Mouse (Mus musculus): ENCODE data around the gene Lrrc56.

DNA sequence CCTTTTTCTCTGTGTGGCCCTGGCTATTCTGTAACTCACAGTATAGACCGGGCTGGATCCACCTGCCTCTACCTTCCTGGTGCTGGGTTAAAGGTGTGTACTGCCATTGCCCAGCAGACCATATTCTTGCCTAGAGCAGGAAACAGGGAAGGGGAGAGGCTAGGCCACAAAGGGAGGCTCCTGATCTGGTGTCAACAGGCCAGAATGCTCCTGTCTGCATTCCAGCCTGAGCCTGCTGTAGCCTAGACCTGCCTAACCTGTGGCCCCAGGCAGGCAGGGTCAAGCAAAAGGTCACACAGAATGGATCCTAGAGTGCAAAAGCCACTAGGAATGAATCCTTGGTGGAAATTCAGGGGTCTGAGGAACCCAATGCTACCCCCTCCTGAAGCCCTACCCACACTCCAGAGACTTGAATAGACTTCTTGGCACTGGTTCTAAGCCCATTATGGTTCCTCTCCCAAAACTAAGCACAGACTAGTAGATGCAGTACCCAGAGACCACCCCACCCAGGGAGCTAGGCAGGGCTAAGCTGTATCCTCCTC is 25.7 kb downstream of the Lrrc56 start:
- no peak for TF ChIP-seq CTCF (IDR thresholded peaks at IDR 0.05; ENCODE audit: low read depth)
- no peak for TF ChIP-seq EP300 (IDR thresholded peaks at IDR 0.05; ENCODE audit: low read depth)

Data from heart, postnatal 0 days (tissue).